Mouse (Mus musculus) lung, postnatal 0 days (tissue): ENCODE results near the gene Sh3bp4.

Experiments used
- CTCF ChIP-seq: IDR thresholded peaks from 2 replicates; pipeline ENCODE4 v1.5.1; 2016; ENCODE audit warnings: antibody characterized with exemption, mild to moderate bottlenecking
- EP300 ChIP-seq: IDR thresholded peaks from 2 replicates; pipeline ENCODE4 v1.6.1; 2016; ENCODE audit warnings: antibody characterized with exemption, mild to moderate bottlenecking, control low read depth

GRCm38 (mm10) chr1:89151071-89151470 lies 80.9 kb downstream of the Sh3bp4 start:
- no peak for TF ChIP-seq CTCF
- no peak for TF ChIP-seq EP300
